Mouse (Mus musculus) heart, postnatal 0 days (tissue): Measurements from ENCODE around the gene Cacna2d1.

ENCODE experiments used
- CTCF ChIP-seq: IDR thresholded peaks from 2 replicates; pipeline ENCODE4 v1.5.1; 2016; ENCODE audit warnings: antibody characterized with exemption, control low read depth, low read depth
- EP300 ChIP-seq: IDR thresholded peaks from 2 replicates; pipeline ENCODE4 v1.6.1; 2016; ENCODE audit warnings: antibody characterized with exemption, low read depth

- TF ChIP-seq EP300 (no peak), CTCF (no peak)
These were observed 383.3 kb downstream of the Cacna2d1 start for GRCm38 (mm10) chr5:16317680-16318242.
